Comparison of ENCODE assay signal across 11 mouse cellular contexts in the genomic region with DNA sequence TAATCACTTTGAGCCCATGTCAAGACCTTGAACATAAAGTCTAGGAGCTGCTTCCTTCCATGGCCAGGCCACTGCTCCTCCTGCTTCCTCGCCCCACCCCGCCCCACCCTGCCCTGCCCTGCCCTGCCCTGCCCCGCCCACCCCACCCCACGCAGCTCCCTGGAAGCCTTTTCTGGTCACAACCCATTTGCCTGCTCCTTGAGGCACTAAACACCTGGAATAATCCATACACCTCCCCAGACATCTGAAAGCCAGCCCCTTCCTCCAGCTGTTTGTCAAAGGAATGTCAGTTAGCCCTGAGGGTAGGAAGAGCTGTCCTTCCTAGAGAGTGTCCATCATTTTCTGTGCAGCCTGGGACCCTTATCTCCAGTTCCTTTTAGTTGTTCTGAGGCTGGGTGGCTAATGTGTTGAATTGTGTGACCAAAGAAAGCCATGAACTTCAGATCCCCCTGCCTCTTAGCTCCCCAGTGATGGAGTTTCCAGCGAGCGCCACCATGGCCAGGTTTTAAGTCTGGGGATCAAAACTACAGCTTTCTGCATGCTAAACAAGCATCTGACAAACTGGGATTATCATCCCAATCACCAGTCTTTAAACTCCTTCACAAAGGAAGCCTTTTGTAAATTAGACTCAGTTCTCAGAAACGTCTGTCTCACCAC. TPM values are rescaled to one million over a fixed set of nuclear protein-coding genes. Genes with fewer than 3 reads are reported as not detected.
DNase-seq lines count a peak whose midpoint lies in the region; ATAC-seq lines count a peak whose summit lies in the region.
"Not testable (repeated sequence)": the region's sequence is repeated elsewhere in the genome, so short reads cannot be mapped to it uniquely, and the experiment has no call there.
"Had no signal": no experiment of that assay in that cellular context is flagged by ENCODE, and none has a peak within 500 bp of the region (broad histone marks: within the 10 kb centered on the region; RNA-seq: fewer than 3 reads in every experiment).

No protein-coding gene starts in this region.

- WGBS in forebrain, embryonic 16.5 days = 80% methylated on average over 1 of the region's 7 CpGs
- WGBS in heart, embryonic 12.5 days = 29% methylated on average over 5 of the region's 7 CpGs
- no CpG with 5 or more reads among the region's 7 CpGs for whole genome bisulfite sequencing in limb, embryonic 11.5 days

- not testable (repeated sequence) for H3K4me1 ChIP-seq in forebrain, embryonic 16.5 days (replicated peaks; ENCODE audit: control insufficient read depth, insufficient read depth, low read length); heart, embryonic 12.5 days (replicated peaks); limb, embryonic 11.5 days (ENCODE audit: control insufficient read depth, insufficient read depth, low read length)

- H3K9me3 ChIP-seq in forebrain, embryonic 16.5 days (ENCODE audit: control insufficient read depth, low read length); heart, embryonic 12.5 days (replicated peaks); limb, embryonic 11.5 days (ENCODE audit: control insufficient read depth, low read length): not testable (repeated sequence)

- H3K27ac ChIP-seq in forebrain, embryonic 16.5 days (ENCODE audit: low read length); heart, embryonic 12.5 days (ENCODE audit: poor library complexity, severe bottlenecking); limb, embryonic 11.5 days (replicated peaks; ENCODE audit: low read depth, low read length): not testable (repeated sequence)

- not testable (repeated sequence) for H3K4me3 ChIP-seq in forebrain, embryonic 16.5 days (replicated peaks; ENCODE audit: low read length); heart, embryonic 12.5 days; limb, embryonic 11.5 days (ENCODE audit: low read depth, low read length)

- not testable (repeated sequence) for H3K4me2 ChIP-seq in forebrain, embryonic 16.5 days (ENCODE audit: low read length); heart, embryonic 12.5 days; limb, embryonic 11.5 days (ENCODE audit: low read depth, severe bottlenecking)

- peak; percentile 33 to 43 for DNase-seq in cerebellum, adult 18-20 months
- peak; percentile 27 for DNase-seq in kidney, adult 18-20 months
- DNase-seq in limb, embryonic 11.5 days (ENCODE audit: low spot score) = not testable (repeated sequence)
- DNase-seq in lung, postnatal 4 days = peak; percentile 42 to 60
- peak; percentile 46 for DNase-seq in ovary, postnatal 10 days (ENCODE audit: low spot score)
- DNase-seq in thymus, postnatal 4 days = peak; percentile 25

- not testable (repeated sequence) for H3K27me3 ChIP-seq in forebrain, embryonic 16.5 days (replicated peaks; ENCODE audit: control insufficient read depth, insufficient read depth, low read length); heart, embryonic 12.5 days (replicated peaks); limb, embryonic 11.5 days (ENCODE audit: control insufficient read depth, insufficient read depth, low read length)

- H3K36me3 ChIP-seq in forebrain, embryonic 16.5 days (ENCODE audit: control insufficient read depth, insufficient read depth); heart, embryonic 12.5 days; limb, embryonic 11.5 days (ENCODE audit: control insufficient read depth, insufficient read depth, low read length): not testable (repeated sequence)

- H3K9ac ChIP-seq in forebrain, embryonic 16.5 days (replicated peaks; ENCODE audit: low read depth, low read length); heart, embryonic 12.5 days; limb, embryonic 11.5 days (ENCODE audit: low read length): not testable (repeated sequence)

- ATAC-seq in forebrain, embryonic 16.5 days = peak; percentile 69
- ATAC-seq in heart, embryonic 12.5 days (ENCODE audit: insufficient number of reproducible peaks, low FRiP score) = peak; percentile 53; the same call in 1 of the 2 replicates
- ATAC-seq in limb, embryonic 11.5 days (ENCODE audit: insufficient number of reproducible peaks, low FRiP score, low TSS enrichment, low read depth) = peak; percentile 76

RNA-seq across cellular contexts. Expression of a gene that starts 25.8 kb away (rescaled TPM):
- polyA plus RNA-seq in forebrain, embryonic 16.5 days (2015; fragmentation: Nextera tagmentation; extraction: Ambion mirVana) = 0.15 TPM in 1 of 2 replicates, not detected in the other
- 0.15 and 0.22 TPM in 2 replicates for polyA plus RNA-seq in heart, embryonic 12.5 days (2016; fragmentation: Nextera tagmentation; extraction: Ambion mirVana)
- not detected in 2 replicates for polyA plus RNA-seq in limb, embryonic 11.5 days (2014; fragmentation: Nextera tagmentation; extraction: Ambion mirVana)
- polyA plus RNA-seq: heart, embryonic 13.5 days; myocyte; spleen, adult 2 months had no signal
